Mouse (Mus musculus): Measurements from ENCODE around the gene Ak2.

GRCm38 (mm10) chr4:128946736-128947135 is 45.0 kb upstream of the Ak2 start:
- TF ChIP-seq ZC3H11A (IDR thresholded peaks at IDR 0.05; ENCODE audit: borderline replicate concordance, low read depth, low read length) = no peak
- no peak for TF ChIP-seq ZNF384 (IDR thresholded peaks at IDR 0.05; ENCODE audit: low read depth, low read length)
